Mouse (Mus musculus): ENCODE measurements around the gene 4930438A08Rik. TPM values are rescaled to one million over a fixed set of nuclear protein-coding genes. Genes with fewer than 3 reads are reported as not detected.
"Not testable (repeated sequence)": the region's sequence is repeated elsewhere in the genome, so short reads cannot be mapped to it uniquely, and the experiment has no call there.

4930438A08Rik gene
- polyA plus RNA-seq (2012; rRNA removed): 2.7 and 4.6 TPM in 2 replicates

- no peak for DNase-seq (ENCODE audit: low read depth)
Observed at GRCm38 (mm10) chr11:58274572-58274971, at the start of gene 4930438A08Rik. 4930438A08Rik (plus strand) TSS chr11:58274799.

DNA sequence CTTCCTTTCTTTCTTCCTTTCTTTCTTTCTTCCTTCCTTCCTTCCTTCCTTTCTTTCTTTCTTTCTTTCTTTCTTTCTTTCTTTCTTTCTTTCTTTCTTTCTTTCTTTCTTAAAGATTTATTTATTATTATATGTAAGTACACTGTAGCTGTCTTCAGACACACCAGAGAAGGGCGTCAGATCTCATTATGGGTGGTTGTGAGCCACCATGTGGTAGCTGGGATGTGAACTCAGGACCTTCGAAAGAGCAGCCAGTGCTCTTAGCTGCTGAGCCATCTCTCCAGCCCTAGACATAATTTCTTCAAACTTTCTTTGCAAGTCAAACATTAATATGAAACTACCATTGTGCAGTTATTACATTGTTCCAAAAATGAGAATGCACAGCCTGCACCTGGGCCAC lies 49.7 kb upstream of the 4930438A08Rik start:
- not testable (repeated sequence) for DNase-seq (ENCODE audit: low read depth)

DNA sequence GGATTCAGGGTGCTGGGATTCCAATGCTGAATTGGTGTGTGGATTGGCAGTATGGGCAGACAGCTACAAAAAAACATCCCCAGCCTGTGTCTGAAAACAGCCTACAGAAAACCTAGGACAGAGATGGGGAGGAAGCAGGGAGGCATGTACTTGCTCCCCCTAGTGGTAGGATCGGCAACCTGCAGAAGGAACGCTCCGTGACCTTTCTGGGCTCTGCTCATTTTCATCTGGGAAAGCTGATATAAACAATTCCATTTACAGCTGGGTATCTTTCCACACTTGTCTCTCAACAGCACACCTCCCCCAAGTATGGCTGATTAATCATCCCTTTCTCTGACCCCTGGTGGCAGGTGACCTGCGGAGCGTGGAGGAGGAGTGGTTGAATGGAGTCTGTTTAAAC lies 48.9 kb upstream of the 4930438A08Rik start:
- DNase-seq (ENCODE audit: low read depth): no peak

DNA sequence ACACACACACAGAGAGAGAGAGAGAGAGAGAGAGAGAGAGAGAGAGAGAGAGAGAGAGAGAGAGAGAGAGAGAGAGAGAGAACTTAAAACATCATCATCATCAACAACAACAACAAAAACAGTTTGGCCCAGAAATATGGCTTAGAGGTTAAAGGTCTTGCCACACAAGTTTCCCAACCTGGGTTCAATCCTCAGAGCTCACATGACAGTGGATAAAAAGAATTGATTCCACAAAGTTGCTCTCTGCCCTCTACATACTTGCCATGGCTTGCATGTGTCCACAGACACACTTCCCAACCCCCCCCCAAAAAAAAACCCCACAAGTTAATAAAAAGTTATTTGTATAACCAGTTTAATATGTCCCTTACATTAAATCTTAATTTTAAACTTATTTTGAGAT lies 48.2 kb upstream of the 4930438A08Rik start:
- no peak for DNase-seq (ENCODE audit: low read depth)

- DNase-seq (ENCODE audit: low read depth): not testable (repeated sequence)
Observed at GRCm38 (mm10) chr11:58228021-58228420, 46.6 kb upstream of the 4930438A08Rik start.

DNA sequence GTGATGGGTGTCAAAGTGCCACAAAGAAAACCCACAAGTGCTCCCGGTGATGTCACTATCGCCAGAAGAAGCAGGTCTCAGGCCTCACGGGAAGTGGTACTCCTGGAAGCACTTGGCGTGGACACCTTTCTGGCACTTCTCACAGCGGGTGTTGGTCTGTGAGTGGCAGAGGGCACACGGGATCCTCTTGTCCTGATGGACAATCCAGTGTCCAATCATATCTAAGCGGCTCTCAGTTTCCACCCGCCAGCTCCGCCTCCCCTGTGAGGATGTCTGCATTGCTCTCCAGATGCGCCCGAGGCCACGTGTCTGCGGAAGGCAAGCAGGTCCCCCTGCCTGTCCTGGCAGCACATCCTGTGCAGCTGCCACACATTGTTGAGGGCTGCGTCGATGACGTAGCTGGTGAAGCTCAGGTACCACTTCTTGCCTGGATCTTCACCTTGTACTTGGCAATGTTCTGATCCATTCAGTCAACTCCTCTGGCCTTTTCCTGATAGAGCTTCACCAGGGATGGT lies 44.1 kb upstream of the 4930438A08Rik start:
- no peak for DNase-seq (ENCODE audit: low read depth)

DNA sequence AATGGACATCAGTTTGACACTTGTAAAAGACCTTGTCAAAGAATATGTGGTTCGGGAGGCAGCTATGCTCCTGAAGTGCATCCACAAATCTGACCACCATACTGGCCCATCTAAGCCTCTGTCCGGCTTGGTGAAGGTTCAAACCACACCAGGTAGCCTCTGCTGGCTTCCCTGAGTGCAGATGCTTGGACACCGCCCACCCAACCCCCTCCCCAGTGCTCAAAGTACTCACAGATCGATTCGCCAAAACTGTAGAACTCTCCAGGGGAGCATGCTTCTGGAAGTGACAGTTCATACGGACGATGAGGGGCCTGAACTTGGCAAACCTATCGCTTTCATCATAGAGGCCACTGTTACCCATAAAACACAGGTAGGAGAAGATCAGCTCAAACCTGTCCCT lies 43.4 kb upstream of the 4930438A08Rik start:
- DNase-seq (ENCODE audit: low read depth): no peak

- not testable (repeated sequence) for DNase-seq (ENCODE audit: low read depth)
Observed at GRCm38 (mm10) chr11:58234551-58234950, 40.0 kb upstream of the 4930438A08Rik start.

DNA sequence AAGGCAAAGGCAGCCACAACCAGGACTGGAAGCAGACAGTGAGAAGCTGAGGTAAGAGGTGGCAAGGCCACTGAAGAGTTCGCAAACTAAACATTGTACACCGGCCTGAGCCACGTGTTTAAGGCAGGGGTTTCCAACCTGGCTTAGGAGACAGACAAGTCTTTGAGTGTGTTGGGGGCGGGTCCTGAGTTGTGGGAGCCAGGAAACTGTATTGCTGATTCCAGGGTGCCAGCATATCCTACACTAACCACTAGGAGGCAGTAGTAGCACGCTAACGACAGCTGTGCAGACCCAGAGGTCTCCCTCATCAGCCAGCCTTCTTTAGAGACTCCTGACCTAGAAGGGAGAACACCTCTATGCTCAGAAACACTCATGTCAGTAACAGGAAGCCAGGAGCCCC lies 39.4 kb upstream of the 4930438A08Rik start:
- DNase-seq (ENCODE audit: low read depth): no peak

GRCm38 (mm10) chr11:58238840-58239791 lies 35.5 kb upstream of the 4930438A08Rik start:
- DNase-seq (ENCODE audit: low read depth): no peak

- no peak for DNase-seq (ENCODE audit: low read depth)
Observed at GRCm38 (mm10) chr11:58247294-58247693, 27.3 kb upstream of the 4930438A08Rik start.

DNA sequence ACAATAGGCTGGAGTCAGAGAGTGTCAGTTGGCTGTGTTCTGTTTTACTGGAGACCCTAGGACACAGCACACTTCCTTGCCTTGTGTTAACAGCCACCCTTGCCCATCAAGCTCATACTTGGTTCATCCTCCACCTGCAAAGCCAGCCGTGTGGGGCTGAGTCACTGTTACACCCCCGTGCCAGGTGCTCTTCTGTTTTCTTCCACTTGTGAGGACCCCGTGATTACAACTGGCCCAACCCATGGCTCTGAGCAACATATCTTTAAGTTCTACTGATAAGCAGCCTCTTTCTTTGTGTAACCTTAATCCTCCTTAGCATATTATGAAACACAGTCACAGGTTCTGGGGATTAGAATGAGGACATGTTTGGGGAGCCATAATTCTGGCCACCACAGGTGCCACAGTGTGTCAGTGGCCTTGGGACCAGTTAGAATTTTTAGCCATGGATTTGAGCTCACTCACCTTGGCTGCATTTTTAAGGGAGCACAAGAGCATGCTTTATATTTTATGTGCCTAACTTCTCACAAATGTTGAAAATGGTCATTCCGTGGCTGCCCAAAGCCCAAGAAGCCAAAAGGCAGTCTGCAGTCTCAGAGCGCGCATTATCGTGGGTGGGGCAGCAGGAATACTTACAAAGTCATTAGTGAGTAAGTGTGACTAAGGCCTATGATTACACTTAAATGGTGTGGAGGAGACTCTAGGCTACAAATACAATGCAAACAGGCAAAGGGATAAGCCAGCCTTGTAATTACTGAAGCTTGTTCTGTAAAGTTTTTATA lies 25.2 kb upstream of the 4930438A08Rik start:
- DNase-seq (ENCODE audit: low read depth): no peak

DNA sequence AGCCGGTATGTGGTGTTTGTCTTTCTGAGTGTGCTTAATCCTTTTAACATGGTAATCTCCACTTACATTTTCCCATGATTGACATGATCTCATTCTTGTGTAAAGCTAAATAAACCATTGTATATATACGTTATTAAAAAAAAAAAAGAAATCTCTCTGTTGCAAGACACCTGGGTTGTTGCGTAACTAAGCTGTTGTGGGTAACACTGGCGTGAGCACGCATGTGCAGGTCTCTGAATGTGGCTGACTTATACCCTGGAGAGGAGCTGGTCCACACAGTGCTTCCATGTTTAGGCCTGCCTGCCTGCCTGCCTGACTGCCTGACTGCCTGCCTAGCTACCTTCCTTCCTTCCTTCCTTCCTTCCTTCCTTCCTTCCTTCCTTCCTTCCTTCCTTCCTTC lies 24.0 kb upstream of the 4930438A08Rik start:
- no peak for DNase-seq (ENCODE audit: low read depth)

DNA sequence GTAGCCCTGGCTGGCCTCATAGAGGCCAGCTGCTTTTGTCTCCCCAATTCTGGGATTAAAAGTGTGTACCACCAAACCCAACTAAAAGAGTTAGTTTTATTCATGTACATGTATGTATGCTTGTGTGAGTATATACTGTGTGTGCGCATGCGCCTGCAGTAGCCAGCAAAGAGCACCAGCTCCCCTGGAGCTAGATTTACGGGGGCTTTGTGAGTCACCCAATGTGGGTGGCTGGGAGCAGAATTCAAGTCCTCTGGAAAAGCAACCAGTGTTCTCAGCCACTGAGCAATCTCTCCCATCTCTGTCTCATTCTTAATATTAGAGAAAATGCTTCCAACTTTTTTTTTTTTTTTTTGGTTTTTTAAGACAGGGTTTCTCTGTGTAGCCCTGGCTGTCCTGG lies 20.2 kb upstream of the 4930438A08Rik start:
- no peak for DNase-seq (ENCODE audit: low read depth)

DNA sequence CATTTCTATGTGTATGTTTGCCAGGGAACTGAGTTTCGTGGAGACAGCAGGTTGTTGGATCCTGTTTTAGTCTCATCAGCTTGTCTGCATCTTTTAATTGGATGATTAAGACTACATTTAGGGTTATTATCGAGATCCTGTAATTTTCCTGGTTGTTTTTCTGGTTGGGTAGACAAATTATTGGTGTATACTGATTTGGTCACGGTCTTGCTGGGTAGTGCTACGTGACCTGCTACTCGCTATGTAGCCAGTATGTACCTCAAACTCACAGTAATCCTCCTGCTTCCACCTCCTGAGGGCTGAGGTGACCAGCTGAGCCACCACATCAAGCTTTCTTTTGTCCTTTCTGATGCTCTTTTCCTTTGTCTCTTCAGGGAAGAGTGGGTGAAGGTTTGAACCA lies 16.8 kb upstream of the 4930438A08Rik start:
- DNase-seq (ENCODE audit: low read depth): no peak

GRCm38 (mm10) chr11:58260156-58260555 lies 14.4 kb upstream of the 4930438A08Rik start:
- no peak for DNase-seq (ENCODE audit: low read depth)

- DNase-seq (ENCODE audit: low read depth): no peak
Observed at GRCm38 (mm10) chr11:58261826-58262225, 12.8 kb upstream of the 4930438A08Rik start.

DNA sequence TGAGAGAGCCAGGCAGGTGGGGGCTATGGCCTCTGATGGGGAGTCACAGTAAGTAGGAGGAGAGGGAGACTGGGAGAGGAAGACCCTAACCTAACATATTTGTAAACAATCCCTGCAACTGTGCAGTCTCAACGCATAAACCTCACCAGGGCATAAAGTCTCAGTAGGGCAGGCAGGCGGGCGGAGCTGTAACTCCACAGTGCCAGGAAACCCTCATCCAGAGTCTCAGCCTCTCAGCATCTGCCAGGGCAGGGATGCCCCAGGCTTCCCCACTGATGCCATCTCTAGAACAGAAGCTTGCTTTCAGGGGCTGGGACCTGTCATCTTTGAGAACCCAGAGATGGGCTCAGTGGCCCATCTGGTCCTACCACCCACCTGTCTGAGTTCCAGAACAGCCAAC lies 12.3 kb upstream of the 4930438A08Rik start:
- DNase-seq (ENCODE audit: low read depth): no peak

- no peak for DNase-seq (ENCODE audit: low read depth)
Observed at GRCm38 (mm10) chr11:58263516-58263915, 11.1 kb upstream of the 4930438A08Rik start.

DNA sequence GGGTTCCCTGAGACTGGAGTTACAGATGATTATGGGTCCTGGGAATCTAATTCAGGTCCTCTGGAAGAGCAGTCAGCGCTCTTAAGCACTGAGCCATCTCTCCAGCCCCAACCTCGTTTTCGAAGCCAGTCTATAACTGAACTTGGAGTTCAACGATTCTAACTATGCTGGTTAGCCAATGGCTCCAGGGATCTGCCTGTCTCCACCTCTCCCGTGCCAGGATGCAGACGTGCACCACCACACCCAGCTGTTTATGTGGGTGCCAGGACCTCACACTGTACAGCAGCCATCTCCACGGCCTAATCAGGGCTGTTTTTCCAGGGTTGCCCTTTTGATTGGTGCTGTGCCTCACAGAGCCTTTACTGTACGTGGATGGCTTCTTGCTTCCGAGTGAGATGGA lies 10.1 kb upstream of the 4930438A08Rik start:
- DNase-seq (ENCODE audit: low read depth): no peak

- no peak for DNase-seq (ENCODE audit: low read depth)
Observed at GRCm38 (mm10) chr11:58268285-58268684, 6.3 kb upstream of the 4930438A08Rik start.

GRCm38 (mm10) chr11:58275756-58276155 lies 1.2 kb downstream of the 4930438A08Rik start:
- DNase-seq (ENCODE audit: low read depth): no peak

All from gonadal fat pad, adult 2 months (tissue).